Mouse (Mus musculus) myocyte (in vitro differentiated cells): Measurements from ENCODE around the gene Ppfia3.

Experiments used
- E2F4 ChIP-seq: IDR thresholded peaks from one replicate; pipeline ENCODE4 v1.6.1; 2011; ENCODE audit warnings: mild to moderate bottlenecking, control low read depth, moderate library complexity; ENCODE audit not compliant: insufficient read depth
- MAX ChIP-seq: IDR thresholded peaks from one replicate; pipeline ENCODE4 v1.6.1; 2011; ENCODE audit warnings: low read depth, mild to moderate bottlenecking, control low read depth
- POLR2A ChIP-seq: IDR thresholded peaks from one replicate; pipeline ENCODE4 v1.6.1; 2011; ENCODE audit warnings: low read depth, mild to moderate bottlenecking, control low read depth, moderate library complexity; ENCODE audit not compliant: insufficient read length
- USF1 ChIP-seq: IDR thresholded peaks from one replicate; pipeline ENCODE4 v1.6.1; 2011; ENCODE audit warnings: low read depth, mild to moderate bottlenecking, control low read depth, moderate library complexity

DNA sequence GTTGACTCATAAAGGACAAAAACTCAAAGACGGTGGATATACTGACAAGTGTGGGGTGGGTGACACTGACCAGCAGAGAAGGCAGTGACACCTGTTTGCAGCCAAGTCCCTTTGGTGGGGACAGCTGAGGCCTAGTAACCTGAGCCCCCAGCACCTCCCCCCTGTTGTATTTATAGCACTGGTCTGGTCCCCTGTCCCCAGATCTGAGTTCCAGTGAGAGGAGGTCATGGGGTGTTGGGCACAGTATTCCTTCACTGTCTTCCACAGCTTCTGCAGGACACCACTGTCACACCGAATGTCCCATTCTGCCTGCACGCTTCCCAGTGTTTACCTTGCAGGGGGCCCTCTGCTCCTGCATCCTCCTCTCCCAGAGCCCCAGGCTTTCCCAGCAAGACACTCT is 32.2 kb downstream of the Ppfia3 start:
- TF ChIP-seq MAX (no peak), USF1 (no peak), E2F4 (no peak), POLR2A (peak; percentile 56)
